Mouse (Mus musculus): ENCODE results near the gene Plvap.
"Not testable (repeated sequence)": the region's sequence is repeated elsewhere in the genome, so short reads cannot be mapped to it uniquely, and the experiment has no call there.

Gene Plvap

DNA sequence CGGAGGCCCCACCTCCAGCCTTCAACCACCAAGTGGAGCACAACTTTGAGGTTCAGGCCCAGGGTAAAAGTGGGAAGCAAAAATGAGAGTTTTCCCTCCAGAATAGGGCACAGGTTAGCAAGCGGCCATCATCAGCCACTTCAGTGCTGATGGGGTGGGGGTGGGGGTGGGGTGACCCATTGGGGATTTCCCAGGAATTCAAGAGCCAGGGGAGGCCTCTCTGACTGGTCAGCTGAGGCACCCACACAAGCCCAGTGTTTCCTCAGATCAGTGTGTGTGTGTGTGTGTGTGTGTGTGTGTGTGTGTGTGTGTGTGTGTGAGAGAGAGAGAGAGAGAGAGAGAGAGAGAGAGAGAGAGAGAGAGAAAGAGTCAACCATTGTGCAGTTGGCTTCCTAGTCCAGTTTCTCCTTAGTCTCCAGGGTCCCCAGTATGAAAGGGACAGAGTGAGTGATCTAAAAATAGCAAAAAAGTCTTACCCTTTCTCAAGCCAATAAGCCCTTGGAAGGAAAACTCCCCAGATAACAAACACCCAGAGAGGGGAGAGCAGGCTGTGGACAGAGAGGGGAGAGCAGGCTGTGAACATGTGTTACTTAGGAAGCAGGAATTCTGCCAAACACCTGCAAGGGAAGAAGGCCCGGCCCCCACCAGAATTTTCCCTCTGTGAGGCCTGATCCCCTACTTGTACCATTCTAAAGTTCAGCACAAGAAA lies 15.8 kb upstream of the Plvap start:
- in situ Hi-C loops (cut with MboI; ENCODE audit: low sequenced_read_pairs) = no loop called here

DNA sequence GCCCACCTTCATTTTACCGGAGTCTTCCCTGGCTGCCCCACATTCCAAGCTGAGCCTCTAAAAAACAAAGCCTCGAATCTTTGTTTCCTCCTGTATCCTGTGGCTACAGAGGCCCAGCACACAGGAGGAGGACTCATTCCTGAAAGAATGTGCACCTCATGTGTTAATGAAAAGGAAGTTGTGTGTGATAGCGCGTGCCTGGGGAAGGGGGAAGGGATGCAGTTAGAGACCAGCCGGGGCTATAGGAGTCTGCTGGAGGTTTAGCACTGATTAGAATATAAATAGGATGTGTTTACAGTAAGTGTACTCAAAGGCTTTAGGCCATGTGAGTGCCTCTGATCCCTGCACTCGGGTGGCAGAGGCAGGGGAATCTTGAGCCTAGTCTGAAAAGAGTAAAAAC lies 14.7 kb upstream of the Plvap start:
- in situ Hi-C loops (cut with MboI; ENCODE audit: low sequenced_read_pairs) = no loop called here

DNA sequence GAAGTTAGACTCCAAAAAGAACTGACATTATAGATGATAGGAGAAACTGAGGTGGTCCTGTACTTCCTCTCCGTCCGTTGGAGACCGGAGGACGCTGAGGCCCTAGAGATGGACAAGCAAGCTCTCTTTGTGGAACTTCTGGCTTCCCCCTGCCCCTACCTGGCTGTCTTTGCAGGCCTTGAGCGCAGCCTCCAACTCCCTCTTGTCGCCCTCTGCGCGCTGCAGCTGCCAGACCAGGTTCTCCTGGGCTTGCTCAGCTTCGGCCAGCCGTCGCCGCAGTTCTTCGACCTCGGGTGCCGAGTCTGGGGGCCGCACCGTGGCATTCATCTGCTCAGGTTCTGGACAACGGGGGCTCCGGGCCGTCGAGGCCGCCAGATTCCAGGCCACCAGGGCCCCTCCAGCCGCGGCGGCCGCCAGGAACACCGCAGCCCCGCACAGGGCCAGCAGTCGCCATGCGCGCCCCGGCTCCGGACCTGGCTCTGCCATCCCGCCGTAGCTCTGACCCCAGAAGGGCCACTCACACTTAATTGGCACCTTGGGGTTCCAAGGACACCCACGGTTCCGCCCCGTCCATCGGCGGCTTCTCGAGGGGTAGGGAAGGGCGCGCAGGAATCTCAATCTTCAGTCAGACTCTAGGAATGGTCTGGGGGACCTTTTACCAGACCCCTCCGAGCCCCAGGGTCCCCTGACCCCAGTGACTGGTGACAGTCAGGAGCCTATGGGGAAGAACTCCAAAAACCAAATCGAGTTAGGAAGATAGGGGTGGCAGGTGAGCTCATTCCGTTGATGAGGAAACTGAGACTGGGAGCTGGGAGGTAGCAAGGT lies 13.9 kb upstream of the Plvap start, which contains the start of gene Ccdc194:
TSS of gene Ccdc194 (minus strand) at position 486 of the 825 bp plus-strand sequence.
- in situ Hi-C loops (cut with MboI; ENCODE audit: low sequenced_read_pairs) = no loop called here

DNA sequence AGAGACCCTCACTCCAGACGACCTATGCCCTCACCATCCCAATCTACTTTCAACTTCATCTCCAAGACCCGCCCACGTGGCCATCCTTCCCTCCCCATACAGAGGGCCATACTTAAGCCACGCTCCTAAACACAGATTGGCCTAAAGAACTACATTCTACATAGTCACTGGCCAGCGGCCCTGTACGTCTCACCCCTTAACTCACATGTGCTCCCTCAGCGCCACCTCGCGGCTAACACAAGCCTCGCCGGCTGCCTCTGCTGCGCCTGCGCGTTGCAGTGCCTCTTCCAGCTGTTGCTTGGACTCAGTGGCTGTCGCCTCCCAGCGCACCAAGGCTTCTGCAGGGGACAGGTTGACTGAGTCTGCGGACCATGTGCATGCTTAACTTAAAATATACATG lies 10.1 kb upstream of the Plvap start:
- in situ Hi-C loops (cut with MboI; ENCODE audit: low sequenced_read_pairs) = no loop called here

DNA sequence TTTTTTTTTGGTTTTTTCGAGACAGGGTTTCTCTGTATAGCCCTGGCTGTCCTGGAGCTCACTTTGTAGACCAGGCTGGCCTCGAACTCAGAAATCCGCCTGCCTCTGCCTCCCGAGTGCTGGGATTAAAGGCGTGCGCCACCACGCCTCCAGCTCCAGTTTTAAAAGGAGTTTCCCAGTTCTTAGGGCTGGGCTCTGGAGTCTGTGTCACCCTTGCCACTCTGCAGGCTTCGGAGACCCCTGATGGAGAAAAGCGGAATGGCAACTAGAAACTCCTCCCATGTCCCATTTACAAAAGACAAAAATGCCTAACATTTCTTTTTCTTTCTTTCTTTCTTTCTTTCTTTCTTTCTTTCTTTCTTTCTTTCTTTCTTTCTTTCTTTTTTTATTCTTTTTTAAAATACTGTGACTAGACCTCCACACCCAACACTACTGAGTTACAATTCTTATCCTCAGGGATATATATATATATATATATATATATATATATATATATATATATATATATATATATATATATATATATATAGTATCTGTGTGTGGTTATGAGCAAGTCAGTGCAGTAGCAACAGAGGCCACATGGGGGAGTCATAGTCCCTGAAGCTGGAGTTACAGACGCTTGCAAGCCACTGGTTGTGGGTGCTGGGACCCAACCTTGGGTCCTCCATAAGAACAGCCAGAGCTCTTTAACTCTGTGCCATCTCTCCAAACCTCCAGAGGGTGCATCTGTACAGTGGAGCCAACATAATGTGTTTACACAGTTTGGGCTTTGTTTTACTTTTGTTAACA lies 7.7 kb upstream of the Plvap start:
- in situ Hi-C loops (cut with MboI; ENCODE audit: low sequenced_read_pairs) = not testable (repeated sequence)

DNA sequence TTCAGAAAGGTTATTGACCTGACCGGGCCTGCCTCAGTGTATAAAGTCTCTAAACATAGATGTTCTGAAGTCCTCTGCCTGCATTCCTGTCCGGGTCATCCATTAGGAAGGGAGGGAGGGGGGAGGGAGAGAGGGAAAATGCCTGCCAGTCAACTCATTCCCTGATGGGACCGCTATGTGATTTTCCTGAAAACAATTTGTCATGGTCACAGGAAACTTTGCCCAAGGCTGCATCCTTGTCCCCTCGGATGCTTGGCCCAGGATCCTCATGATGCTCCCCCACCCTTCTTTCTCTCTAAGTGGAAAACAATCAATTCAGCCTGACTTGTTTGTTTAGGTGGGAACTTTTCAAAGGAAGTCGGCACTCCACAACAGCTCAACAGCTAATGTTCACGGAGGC lies 5.2 kb upstream of the Plvap start:
- in situ Hi-C loops (cut with MboI; ENCODE audit: low sequenced_read_pairs) = no loop called here

DNA sequence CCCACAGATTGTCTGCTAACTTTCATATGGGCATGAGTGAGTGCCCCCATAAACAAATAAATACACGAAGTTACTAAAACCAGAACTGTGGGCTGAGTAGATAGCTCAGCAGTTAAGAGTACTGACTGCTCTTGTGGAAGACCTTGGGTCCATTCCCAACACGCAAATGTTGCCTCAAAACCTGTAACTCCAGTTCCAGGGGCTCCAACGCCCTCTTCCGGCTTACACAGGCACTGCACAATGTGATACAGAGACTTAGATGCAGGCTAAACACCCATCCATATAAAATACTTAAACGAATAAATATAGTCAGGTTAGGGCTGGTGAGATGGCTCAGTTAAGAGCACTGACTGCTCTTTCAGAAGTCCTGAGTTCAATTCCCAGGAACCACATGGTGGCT lies 3.5 kb upstream of the Plvap start:
- in situ Hi-C loops (cut with MboI; ENCODE audit: low sequenced_read_pairs) = no loop called here

DNA sequence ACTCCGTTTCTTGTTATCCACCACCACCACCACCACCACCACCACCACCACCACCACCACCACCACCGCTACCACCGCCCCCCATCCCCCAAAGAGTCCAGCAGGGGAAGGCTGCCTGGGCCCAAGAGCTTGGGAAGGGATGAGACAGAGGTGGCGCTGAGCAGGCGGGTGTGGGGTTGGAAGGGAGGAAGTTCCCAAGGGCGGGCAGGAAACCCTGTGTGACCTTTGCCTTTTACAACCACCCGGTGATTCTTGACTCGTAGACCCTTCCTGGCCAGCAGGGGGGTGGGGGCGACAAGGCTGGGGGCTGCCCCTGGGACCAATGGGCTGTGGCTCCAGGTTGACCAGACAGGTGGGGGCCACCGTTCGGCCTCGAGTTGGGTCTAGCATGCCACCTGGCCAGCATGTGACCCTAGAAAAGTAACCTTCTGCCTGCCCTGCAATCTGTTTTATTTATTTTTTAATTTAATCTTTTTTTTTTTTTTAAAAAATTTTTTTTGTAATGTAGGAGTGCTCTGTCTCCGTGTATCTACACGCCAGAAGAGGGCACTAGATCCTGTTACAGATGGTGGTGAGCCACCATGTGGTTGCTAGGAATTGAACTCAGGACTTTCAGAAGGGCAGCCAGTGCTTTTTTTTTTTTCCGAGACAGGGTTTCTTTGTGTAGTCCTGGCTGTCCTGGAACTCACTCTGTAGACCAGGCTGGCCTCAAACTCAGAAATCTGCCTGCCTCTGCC lies 1.6 kb upstream of the Plvap start:
- in situ Hi-C loops (cut with MboI; ENCODE audit: low sequenced_read_pairs) = no loop called here

DNA sequence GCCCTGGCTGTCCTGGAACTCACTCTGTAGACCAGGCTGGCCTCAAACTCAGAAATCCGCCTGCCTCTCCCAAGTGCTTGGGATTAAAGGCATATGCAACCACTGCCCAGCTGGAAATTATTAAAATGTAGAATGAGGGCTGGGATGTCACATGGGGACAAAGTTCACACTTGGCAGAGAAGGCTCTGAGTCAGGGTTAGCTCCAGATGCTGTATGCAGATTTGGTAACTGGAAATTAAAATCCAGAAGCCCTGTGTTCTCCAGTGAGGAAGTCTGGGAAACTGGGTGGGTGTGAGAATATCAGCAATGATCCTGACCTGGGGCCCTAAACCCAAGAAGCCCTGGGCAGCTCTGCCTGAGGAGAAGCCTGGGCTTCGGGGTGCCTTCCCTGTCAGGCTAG lies 2.2 kb downstream of the Plvap start:
- in situ Hi-C loops (cut with MboI; ENCODE audit: low sequenced_read_pairs) = no loop called here

DNA sequence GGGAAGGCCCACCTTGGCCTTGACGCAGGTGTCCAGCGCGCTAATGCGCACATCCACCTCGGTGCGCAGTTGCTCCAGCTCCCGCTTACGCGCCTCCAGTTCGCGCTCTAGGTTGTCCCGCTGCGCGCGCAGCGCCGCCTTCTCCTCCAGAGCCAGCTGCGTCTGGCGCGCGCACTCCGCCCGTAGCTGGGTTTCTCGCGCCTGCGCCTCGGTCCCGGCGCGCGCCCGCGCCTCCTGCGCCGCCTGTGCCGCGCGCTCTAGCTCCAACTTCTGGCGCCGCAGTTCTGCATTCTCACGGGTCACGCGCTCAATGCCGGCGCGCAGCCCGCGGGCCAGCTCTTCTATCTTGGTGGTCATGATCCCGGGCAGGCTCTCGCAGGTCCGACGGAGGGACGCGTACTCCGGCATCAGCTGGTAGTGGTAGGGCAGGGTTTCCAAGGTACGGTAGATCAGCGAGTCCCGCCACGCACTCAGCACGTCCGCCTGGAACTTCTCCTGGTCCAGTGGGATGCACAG lies 3.9 kb downstream of the Plvap start:
- in situ Hi-C loops (cut with MboI; ENCODE audit: low sequenced_read_pairs) = no loop called here

DNA sequence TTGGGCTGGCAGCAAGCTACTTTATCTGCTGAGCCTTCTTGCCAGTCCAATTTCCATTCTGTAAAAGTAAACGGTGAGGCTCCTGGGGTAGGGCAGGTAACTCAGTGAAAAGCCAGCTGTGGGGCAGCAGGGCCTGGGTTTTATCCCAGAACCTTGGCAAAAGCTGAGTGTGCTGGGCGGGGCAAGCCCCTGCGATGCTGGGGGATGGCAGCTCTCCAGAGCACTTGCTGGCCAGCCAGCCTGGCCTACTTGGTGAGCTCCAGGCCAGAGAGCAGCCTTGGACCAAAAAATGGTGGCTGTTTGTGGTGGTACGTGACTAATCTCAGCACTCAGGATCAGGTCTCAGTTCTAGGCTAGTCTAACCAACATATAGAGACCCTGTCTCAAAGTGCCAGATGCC lies 5.6 kb downstream of the Plvap start:
- in situ Hi-C loops (cut with MboI; ENCODE audit: low sequenced_read_pairs) = no loop called here

DNA sequence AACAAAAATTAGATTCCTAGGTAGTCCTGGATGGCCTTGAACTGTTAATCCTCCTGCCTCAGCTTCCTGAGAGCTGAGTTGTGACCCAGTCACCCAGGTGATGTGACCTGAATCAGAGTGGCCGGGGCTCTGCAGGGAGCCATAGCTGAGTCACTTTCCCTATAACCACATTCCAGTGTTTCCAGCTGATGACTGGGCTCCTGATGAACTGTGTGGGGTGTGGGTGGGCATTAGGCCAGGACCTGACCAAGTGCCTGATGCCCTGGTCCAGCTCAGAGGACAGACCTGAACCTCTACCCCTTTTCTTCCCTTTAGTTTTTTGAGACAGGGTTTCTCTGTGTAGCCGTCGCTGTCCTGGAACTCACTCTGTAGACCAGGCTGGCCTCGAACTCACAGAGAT lies 6.2 kb downstream of the Plvap start:
- in situ Hi-C loops (cut with MboI; ENCODE audit: low sequenced_read_pairs) = no loop called here

DNA sequence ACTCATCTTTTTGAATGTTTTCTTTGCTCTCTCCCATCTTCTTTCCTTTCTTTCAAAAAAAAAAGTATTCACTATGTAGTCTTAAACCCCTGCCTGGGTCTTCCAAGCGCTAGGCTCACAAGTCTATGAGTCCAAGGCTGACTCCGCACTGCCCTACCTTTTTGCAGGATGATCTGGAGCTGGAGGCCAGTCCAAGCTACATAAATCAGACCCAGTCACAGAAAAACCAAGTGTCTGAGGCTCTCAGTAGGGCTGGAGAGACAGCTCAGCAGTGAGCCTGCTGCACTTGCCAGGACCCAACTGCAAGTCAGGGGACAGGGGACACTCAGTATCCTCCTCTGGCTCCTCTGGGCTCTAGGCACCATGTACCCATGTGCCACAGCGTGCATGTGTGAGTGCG lies 7.2 kb downstream of the Plvap start:
- in situ Hi-C loops (cut with MboI; ENCODE audit: low sequenced_read_pairs) = no loop called here

DNA sequence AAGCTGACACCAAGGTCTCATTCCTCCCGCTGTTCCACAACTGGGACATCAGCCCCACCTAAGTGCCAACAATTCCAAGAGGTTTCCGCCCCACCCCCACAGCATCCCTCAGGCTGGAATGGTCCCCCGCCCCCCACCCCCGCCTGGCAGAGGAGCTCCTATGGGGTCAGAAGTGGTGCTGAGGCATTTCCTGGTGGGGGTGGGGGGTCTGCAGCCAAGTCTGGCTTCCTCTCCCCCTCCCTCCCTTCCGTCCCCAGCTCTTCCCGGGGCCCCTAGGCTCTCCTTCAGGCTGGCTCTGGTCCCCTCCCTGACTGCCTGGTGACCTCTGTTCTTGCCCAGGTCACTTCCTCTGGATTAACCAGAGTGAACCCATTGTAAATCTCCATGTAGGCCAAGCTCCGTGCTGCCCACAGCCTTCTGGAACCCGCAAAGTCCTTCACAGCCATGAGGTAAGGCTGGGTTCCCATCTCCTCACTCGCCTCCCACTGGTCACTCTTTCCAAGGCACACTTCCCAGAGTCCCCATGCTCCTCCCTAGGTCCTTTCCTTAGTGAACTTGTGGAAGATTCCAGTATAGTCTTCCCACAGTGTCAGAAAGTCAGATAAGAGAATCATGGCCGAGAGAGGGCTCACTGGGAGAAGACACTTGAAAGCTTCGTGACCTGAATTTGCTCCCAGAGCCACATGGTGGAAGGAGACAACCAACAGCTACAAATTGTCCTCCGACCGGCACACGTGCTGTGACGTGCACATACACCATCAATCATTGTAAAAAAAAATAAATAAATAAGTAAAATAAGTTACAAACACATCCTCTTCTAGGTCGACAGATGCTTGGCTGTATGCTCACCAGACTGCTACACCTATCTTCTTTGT lies 12.5 kb downstream of the Plvap start:
- in situ Hi-C loops (cut with MboI; ENCODE audit: low sequenced_read_pairs) = no loop called here

DNA sequence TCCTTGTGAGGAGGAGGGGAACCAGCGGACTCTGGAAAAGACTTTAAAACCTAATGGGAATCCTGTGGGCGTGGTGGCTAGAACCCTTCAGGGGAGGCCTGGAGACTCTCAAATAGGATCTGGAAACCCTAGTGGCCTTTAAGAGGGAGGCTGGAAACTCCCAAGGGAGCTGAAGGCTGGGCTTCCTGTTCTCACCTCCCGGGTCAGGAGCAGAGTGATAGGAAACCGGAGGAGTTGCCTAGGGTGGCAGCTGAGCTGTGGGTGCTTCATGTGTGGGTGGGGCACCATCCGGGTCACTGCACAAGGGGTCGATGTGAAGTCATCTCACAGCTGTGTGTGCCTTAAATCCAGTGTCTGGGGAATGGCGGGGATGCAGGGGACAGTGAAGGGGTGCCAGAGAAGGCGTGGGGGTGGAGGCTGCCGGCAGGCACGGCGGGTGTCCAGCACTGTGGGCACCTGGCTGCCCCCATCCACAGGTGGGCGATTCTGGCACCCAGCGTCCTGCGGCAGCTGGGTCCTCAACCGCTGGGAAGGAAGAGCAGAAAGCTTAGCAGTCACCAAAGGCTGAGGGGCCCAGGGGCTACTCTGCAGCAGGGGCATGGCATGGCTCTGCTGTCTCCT lies 13.6 kb downstream of the Plvap start:
- in situ Hi-C loops (cut with MboI; ENCODE audit: low sequenced_read_pairs) = no loop called here

DNA sequence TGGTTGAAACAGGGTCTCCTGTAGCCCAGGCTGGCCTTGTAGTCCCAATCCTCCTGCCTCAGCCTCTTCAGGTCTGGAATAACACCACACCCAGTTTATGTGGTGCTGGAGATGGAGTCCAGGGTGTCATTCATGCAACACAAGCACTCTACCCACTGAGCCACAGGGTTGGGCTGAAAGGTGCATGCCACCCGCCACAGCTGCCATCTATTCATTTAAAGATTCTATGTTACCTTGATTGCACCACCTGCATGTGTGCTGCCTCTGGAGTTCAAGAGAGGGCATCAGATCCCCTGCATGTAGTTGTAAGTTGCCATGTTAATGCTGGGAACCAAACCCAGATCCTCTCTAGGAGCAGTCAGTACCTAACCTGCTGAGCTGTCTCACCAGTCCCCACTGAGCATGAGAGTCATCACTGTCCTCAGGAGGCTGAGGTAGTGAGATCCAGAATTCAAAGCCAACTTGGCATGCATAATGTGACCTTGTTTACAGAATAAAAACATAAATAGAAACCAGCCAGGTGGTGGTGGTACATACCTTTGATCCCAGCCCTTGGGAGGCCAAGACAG lies 14.4 kb downstream of the Plvap start:
- in situ Hi-C loops (cut with MboI; ENCODE audit: low sequenced_read_pairs) = no loop called here

DNA sequence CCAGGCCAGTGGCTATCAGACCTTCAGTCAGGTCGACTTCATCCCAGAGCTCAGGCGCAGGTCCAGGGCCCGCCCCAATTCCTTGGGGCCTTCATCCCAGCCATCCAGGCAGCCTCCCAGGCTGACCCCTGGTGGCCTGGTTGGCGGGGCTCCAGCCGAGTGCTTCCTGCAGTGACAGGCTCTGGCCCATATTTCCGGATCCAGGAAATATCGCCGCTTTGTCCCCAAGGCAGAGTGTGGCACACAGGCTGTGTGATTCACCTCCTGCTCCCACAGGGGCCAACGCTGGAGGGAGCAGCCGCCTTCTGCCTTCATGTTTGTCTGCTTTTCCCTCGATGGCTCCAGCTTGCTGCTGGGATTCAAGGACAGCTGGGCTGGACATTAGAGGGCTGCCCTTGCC lies 15.1 kb downstream of the Plvap start:
- in situ Hi-C loops (cut with MboI; ENCODE audit: low sequenced_read_pairs) = no loop called here

DNA sequence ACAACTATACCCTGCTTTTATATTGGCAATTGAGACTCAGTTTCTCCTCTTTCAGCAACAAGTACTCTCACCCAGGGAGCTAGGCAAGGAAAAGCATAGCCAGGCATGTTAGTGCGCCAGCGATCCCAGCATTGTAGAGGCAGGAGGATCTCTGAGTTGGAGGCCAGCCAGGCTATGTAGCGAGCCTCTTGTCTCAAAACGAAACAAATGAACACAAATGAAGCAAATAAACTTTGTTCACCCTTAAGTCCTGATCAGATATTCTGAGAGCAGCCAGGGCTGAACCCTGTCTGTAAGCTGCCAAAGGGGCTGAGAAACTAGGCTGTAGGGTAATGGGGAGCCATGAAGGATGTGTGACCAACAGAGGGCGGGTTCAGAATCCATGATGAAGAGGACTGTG lies 15.7 kb downstream of the Plvap start:
- in situ Hi-C loops (cut with MboI; ENCODE audit: low sequenced_read_pairs) = no loop called here

DNA sequence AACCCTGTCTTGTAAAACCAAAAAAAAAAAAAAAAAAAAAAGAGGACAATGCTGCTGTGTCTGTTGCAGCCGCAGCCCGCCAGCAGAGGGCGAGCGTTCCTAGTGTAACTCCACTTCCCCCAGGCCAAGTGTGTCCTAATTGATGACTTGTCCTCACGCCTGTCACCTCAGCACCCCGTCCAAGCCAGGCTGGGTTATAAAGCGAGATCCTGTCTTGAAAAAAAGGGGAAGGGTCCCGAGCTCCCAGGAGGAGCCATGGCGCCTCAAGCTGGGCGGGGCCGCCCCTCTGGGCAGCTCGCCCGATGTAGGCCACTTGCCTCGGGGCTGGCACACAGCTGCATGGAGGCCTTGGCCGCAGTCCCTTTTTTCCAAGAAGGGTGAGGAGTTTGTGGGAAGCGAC lies 16.5 kb downstream of the Plvap start:
- in situ Hi-C loops (cut with MboI; ENCODE audit: low sequenced_read_pairs) = no loop called here
